Mouse (Mus musculus): ENCODE results near the gene Aebp2.
"Not testable (repeated sequence)": the region's sequence is repeated elsewhere in the genome, so short reads cannot be mapped to it uniquely, and the experiment has no call there.

The Aebp2 gene

GRCm38 (mm10) chr6:140622391-140623225 lies at the start of gene Aebp2:
Gene Aebp2, plus strand, starts transcription at chr6:140622663.
- DNase-seq (ENCODE audit: low read depth, low spot score), result no peak

GRCm38 (mm10) chr6:140574943-140575342 lies 47.5 kb upstream of the Aebp2 start:
- DNase-seq (ENCODE audit: low read depth, low spot score), result no peak

GRCm38 (mm10) chr6:140576133-140576532 lies 46.3 kb upstream of the Aebp2 start:
- DNase-seq (ENCODE audit: low read depth, low spot score), result no peak

GRCm38 (mm10) chr6:140576961-140577821 lies 45.3 kb upstream of the Aebp2 start:
- DNase-seq (ENCODE audit: low read depth, low spot score), result no peak

GRCm38 (mm10) chr6:140577822-140578170 lies 44.7 kb upstream of the Aebp2 start:
- no peak for DNase-seq (ENCODE audit: low read depth, low spot score)

GRCm38 (mm10) chr6:140578985-140579384 lies 43.5 kb upstream of the Aebp2 start:
- not testable (repeated sequence) for DNase-seq (ENCODE audit: low read depth, low spot score)

- no peak for DNase-seq (ENCODE audit: low read depth, low spot score)
Observed at GRCm38 (mm10) chr6:140580170-140580569, 42.3 kb upstream of the Aebp2 start.

- DNase-seq (ENCODE audit: low read depth, low spot score), result no peak
Observed at GRCm38 (mm10) chr6:140586714-140587259, 35.7 kb upstream of the Aebp2 start.

- DNase-seq (ENCODE audit: low read depth, low spot score), result no peak
Observed at GRCm38 (mm10) chr6:140591331-140591730, 31.1 kb upstream of the Aebp2 start.

GRCm38 (mm10) chr6:140592713-140593112 lies 29.8 kb upstream of the Aebp2 start:
- no peak for DNase-seq (ENCODE audit: low read depth, low spot score)

- no peak for DNase-seq (ENCODE audit: low read depth, low spot score)
Observed at GRCm38 (mm10) chr6:140593420-140594170, 28.9 kb upstream of the Aebp2 start.

- not testable (repeated sequence) for DNase-seq (ENCODE audit: low read depth, low spot score)
Observed at GRCm38 (mm10) chr6:140595551-140595950, 26.9 kb upstream of the Aebp2 start.

GRCm38 (mm10) chr6:140597381-140598329 lies 24.8 kb upstream of the Aebp2 start:
- no peak for DNase-seq (ENCODE audit: low read depth, low spot score)

- peak; percentile 81 for DNase-seq (ENCODE audit: low read depth, low spot score)
Observed at GRCm38 (mm10) chr6:140598516-140598915, 23.9 kb upstream of the Aebp2 start.

- no peak for DNase-seq (ENCODE audit: low read depth, low spot score)
Observed at GRCm38 (mm10) chr6:140599337-140599736, 23.1 kb upstream of the Aebp2 start.

GRCm38 (mm10) chr6:140600671-140601070 lies 21.8 kb upstream of the Aebp2 start:
- DNase-seq (ENCODE audit: low read depth, low spot score), result not testable (repeated sequence)

GRCm38 (mm10) chr6:140601175-140601574 lies 21.3 kb upstream of the Aebp2 start:
- DNase-seq (ENCODE audit: low read depth, low spot score), result no peak

- DNase-seq (ENCODE audit: low read depth, low spot score), result no peak
Observed at GRCm38 (mm10) chr6:140603228-140603944, 19.1 kb upstream of the Aebp2 start.

- not testable (repeated sequence) for DNase-seq (ENCODE audit: low read depth, low spot score)
Observed at GRCm38 (mm10) chr6:140605173-140605572, 17.3 kb upstream of the Aebp2 start.

- no peak for DNase-seq (ENCODE audit: low read depth, low spot score)
Observed at GRCm38 (mm10) chr6:140605732-140606131, 16.7 kb upstream of the Aebp2 start.
